16 mouse cellular contexts compared by ENCODE assay signal in genomic region chr2:174853786-174854185, GRCm38 (mm10).
DNase-seq lines count a peak whose midpoint lies in the region.
"Had no signal": no experiment of that assay in that cellular context is flagged by ENCODE, and none has a peak within 500 bp of the region (broad histone marks: within the 10 kb centered on the region; RNA-seq: fewer than 3 reads in every experiment).

No protein-coding gene starts in this region.

- DNase-seq in adrenal gland, adult 8-10 months, result peak; percentile 47
- no peak for DNase-seq in adrenal gland, postnatal 10 days
- peak; percentile 44 for DNase-seq in urinary bladder, postnatal 14 days (ENCODE audit: low spot score)
- no peak for DNase-seq in urinary bladder, adult 2 months (ENCODE audit: low spot score)
- peak; percentile 48 to 52 for DNase-seq in adrenal gland, postnatal 36 days
- no peak for DNase-seq in heart, adult 8-10 months (ENCODE audit: low spot score)
- DNase-seq: cerebellum, adult 11-12 months; cerebellum, adult 8-10 months; cerebellum, postnatal 10 days; cerebellum, postnatal 36 days; embryo, embryonic 11 days; gastrocnemius, postnatal 25 days; heart, adult 2 months; heart, postnatal 10 days; heart, postnatal 36 days; kidney, adult 11 months had no signal

Comparison
In these comparisons a context has a peak if more than half of its experiments do, and no peak if none do; other contexts are left out.
1. DNase-seq: peak in adrenal gland, adult 8-10 months (single experiment), urinary bladder, postnatal 14 days (single experiment) and adrenal gland, postnatal 36 days (2 of 2); none in adrenal gland, postnatal 10 days (single experiment), urinary bladder, adult 2 months (single experiment) and heart, adult 8-10 months (single experiment).